Mouse (Mus musculus): Measurements from ENCODE around the gene Rfesd. TPM values are rescaled to one million over a fixed set of nuclear protein-coding genes. Genes with fewer than 3 reads are reported as not detected.

Gene Rfesd
- polyA plus RNA-seq (2016; fragmentation: Nextera tagmentation; extraction: Ambion mirVana): 20.3 and 20.9 TPM in 2 replicates

- Histone ChIP-seq H3K27ac (replicated peaks) (peak within 1 kb of the TSS; percentile 91), H3K36me3 (no peaks in the 10 kb centered on the region), H3K4me2 (replicated peaks) (peak within 1 kb of the TSS; percentile 69), H3K9me3 (no peaks in the 10 kb centered on the region), H3K27me3 (no peaks in the 10 kb centered on the region), H3K9ac (replicated peaks) (peak within 1 kb of the TSS; percentile 82), H3K4me3 (peak within 1 kb of the TSS; percentile 75), H3K4me1 (peaks cover 4% of the 10 kb centered on the region)
- ATAC-seq (ENCODE audit: low FRiP score, low read depth): peak; percentile 100
- WGBS: 2% methylated on average over 50 of the region's 50 CpGs
Observed at GRCm38 (mm10) chr13:76017974-76018843, at the start of gene Rfesd. Gene Rfesd, minus strand, starts transcription at chr13:76018719.

- no peak overlapping the region for H3K27ac ChIP-seq (replicated peaks)
- ATAC-seq (ENCODE audit: low FRiP score, low read depth): 0 out of 2 replicates have a peak, but pooled peaks have one; percentile 38
- H3K4me3 ChIP-seq: no peak overlapping the region
- 84% methylated on average over 13 of the region's 13 CpGs for WGBS
- H3K9me3 ChIP-seq: no peaks in the 10 kb centered on the region
- peaks cover 12% of the 10 kb centered on the region; the same call in 1 of the 2 replicates for H3K36me3 ChIP-seq
- no peak overlapping the region for H3K9ac ChIP-seq (replicated peaks)
- no peaks in the 10 kb centered on the region for H3K27me3 ChIP-seq
- H3K4me2 ChIP-seq (replicated peaks): no peak overlapping the region
- H3K4me1 ChIP-seq: no peaks in the 10 kb centered on the region
Observed at GRCm38 (mm10) chr13:76064363-76064945, 45.9 kb upstream of the Rfesd start.

GRCm38 (mm10) chr13:76063548-76063947, 45.0 kb upstream of the Rfesd start:
- no peak overlapping the region for H3K9ac ChIP-seq (replicated peaks)
- 89% methylated on average over 4 of the region's 4 CpGs for WGBS
- H3K27ac ChIP-seq (replicated peaks): no peak overlapping the region
- no peaks in the 10 kb centered on the region for H3K4me1 ChIP-seq
- no peak overlapping the region for H3K4me3 ChIP-seq
- no peaks in the 10 kb centered on the region for H3K9me3 ChIP-seq
- ATAC-seq (ENCODE audit: low FRiP score, low read depth): no peak
- H3K4me2 ChIP-seq (replicated peaks): no peak overlapping the region
- H3K36me3 ChIP-seq: peaks cover 12% of the 10 kb centered on the region; the same call in 1 of the 2 replicates
- no peaks in the 10 kb centered on the region for H3K27me3 ChIP-seq

GRCm38 (mm10) chr13:76062569-76062968, 44.0 kb upstream of the Rfesd start:
- Histone ChIP-seq H3K27me3 (peaks cover 5% of the 10 kb centered on the region; the same call in 1 of the 2 replicates), H3K9ac (replicated peaks) (no peak overlapping the region), H3K4me3 (no peak overlapping the region), H3K36me3 (peaks cover 12% of the 10 kb centered on the region; the same call in 1 of the 2 replicates), H3K9me3 (no peaks in the 10 kb centered on the region), H3K4me2 (replicated peaks) (no peak overlapping the region), H3K27ac (replicated peaks) (no peak overlapping the region), H3K4me1 (no peaks in the 10 kb centered on the region)
- 94% methylated on average over 3 of the region's 3 CpGs for WGBS
- ATAC-seq (ENCODE audit: low FRiP score, low read depth): no peak

- peaks cover 12% of the 10 kb centered on the region; the same call in 1 of the 2 replicates for H3K36me3 ChIP-seq
- WGBS: 92% methylated on average over 3 of the region's 3 CpGs
- H3K4me2 ChIP-seq (replicated peaks): no peak overlapping the region
- H3K27me3 ChIP-seq: peaks cover 9% of the 10 kb centered on the region
- no peak overlapping the region for H3K27ac ChIP-seq (replicated peaks)
- no peaks in the 10 kb centered on the region for H3K9me3 ChIP-seq
- no peaks in the 10 kb centered on the region for H3K4me1 ChIP-seq
- no peak for ATAC-seq (ENCODE audit: low FRiP score, low read depth)
- H3K4me3 ChIP-seq: no peak overlapping the region
- H3K9ac ChIP-seq (replicated peaks): no peak overlapping the region
Observed at GRCm38 (mm10) chr13:76062126-76062525, 43.6 kb upstream of the Rfesd start.

- Histone ChIP-seq H3K27ac (replicated peaks) (no peak overlapping the region), H3K9me3 (no peaks in the 10 kb centered on the region), H3K4me3 (no peak overlapping the region), H3K27me3 (peaks cover 32% of the 10 kb centered on the region), H3K4me1 (peaks cover 17% of the 10 kb centered on the region), H3K36me3 (peaks cover 6% of the 10 kb centered on the region; the same call in 1 of the 2 replicates), H3K9ac (replicated peaks) (no peak overlapping the region), H3K4me2 (replicated peaks) (no peak overlapping the region)
- 87% methylated on average over 4 of the region's 4 CpGs for WGBS
- no peak for ATAC-seq (ENCODE audit: low FRiP score, low read depth)
Observed at GRCm38 (mm10) chr13:76059591-76059990, 41.1 kb upstream of the Rfesd start.

GRCm38 (mm10) chr13:76057267-76058069, 38.9 kb upstream of the Rfesd start:
- Histone ChIP-seq H3K9me3 (no peaks in the 10 kb centered on the region), H3K4me3 (no peak overlapping the region)
- WGBS: 68% methylated on average over 10 of the region's 10 CpGs

GRCm38 (mm10) chr13:76056896-76057266, 38.4 kb upstream of the Rfesd start, which contains the start of gene Gpr150:
Gene Gpr150, minus strand, starts transcription at chr13:76056996.
- peaks cover 50% of the 10 kb centered on the region for H3K27me3 ChIP-seq
- 8% methylated on average over 10 of the region's 10 CpGs for WGBS
- peak within 1 kb of the TSS; percentile 60 for H3K9ac ChIP-seq (replicated peaks)
- no peak within 1 kb of the TSS for H3K27ac ChIP-seq (replicated peaks)
- peaks cover 17% of the 10 kb centered on the region for H3K4me1 ChIP-seq
- no peaks in the 10 kb centered on the region for H3K9me3 ChIP-seq
- H3K4me2 ChIP-seq (replicated peaks): peak within 1 kb of the TSS; percentile 99
- no peak for ATAC-seq (ENCODE audit: low FRiP score, low read depth)
- H3K4me3 ChIP-seq: peak within 1 kb of the TSS; percentile 55
- H3K36me3 ChIP-seq: no peaks in the 10 kb centered on the region

More at GRCm38 (mm10) chr13:76057267-76058069, 38.9 kb upstream of the Rfesd start:
- H3K27ac ChIP-seq (replicated peaks): no peak overlapping the region
- H3K9ac ChIP-seq (replicated peaks): no peak overlapping the region
- H3K4me1 ChIP-seq: peaks cover 17% of the 10 kb centered on the region
- H3K36me3 ChIP-seq: no peaks in the 10 kb centered on the region
- no peak for ATAC-seq (ENCODE audit: low FRiP score, low read depth)
- peaks cover 50% of the 10 kb centered on the region for H3K27me3 ChIP-seq
- H3K4me2 ChIP-seq (replicated peaks): no peak overlapping the region; the same call in 1 of the 2 replicates

GRCm38 (mm10) chr13:76056261-76056724, 37.8 kb upstream of the Rfesd start:
- no peak overlapping the region for H3K27ac ChIP-seq (replicated peaks)

GRCm38 (mm10) chr13:76055391-76056232, 37.1 kb upstream of the Rfesd start:
- Histone ChIP-seq H3K4me1 (peaks cover 17% of the 10 kb centered on the region), H3K27me3 (peaks cover 50% of the 10 kb centered on the region), H3K4me3 (peak overlapping the region; percentile 55), H3K4me2 (replicated peaks) (peak overlapping the region; percentile 99), H3K36me3 (no peaks in the 10 kb centered on the region), H3K9ac (replicated peaks) (peak overlapping the region; percentile 60), H3K9me3 (no peaks in the 10 kb centered on the region), H3K27ac (replicated peaks) (no peak overlapping the region)
- peak; percentile 57 for ATAC-seq (ENCODE audit: low FRiP score, low read depth)
- WGBS: 1% methylated on average over 59 of the region's 59 CpGs

More at GRCm38 (mm10) chr13:76056261-76056724, 37.8 kb upstream of the Rfesd start:
- peaks cover 17% of the 10 kb centered on the region for H3K4me1 ChIP-seq
- peak overlapping the region; percentile 55 for H3K4me3 ChIP-seq
- 0% methylated on average over 34 of the region's 34 CpGs for WGBS
- peak; percentile 91 for ATAC-seq (ENCODE audit: low FRiP score, low read depth)
- peak overlapping the region; percentile 60 for H3K9ac ChIP-seq (replicated peaks)
- peak overlapping the region; percentile 99 for H3K4me2 ChIP-seq (replicated peaks)
- H3K27me3 ChIP-seq: peaks cover 50% of the 10 kb centered on the region
- H3K36me3 ChIP-seq: no peaks in the 10 kb centered on the region
- H3K9me3 ChIP-seq: no peaks in the 10 kb centered on the region

GRCm38 (mm10) chr13:76044971-76045370, 26.5 kb upstream of the Rfesd start:
- Histone ChIP-seq H3K4me1 (no peaks in the 10 kb centered on the region), H3K27me3 (no peaks in the 10 kb centered on the region), H3K27ac (replicated peaks) (no peak overlapping the region), H3K9ac (replicated peaks) (no peak overlapping the region), H3K4me3 (no peak overlapping the region), H3K4me2 (replicated peaks) (no peak overlapping the region), H3K9me3 (no peaks in the 10 kb centered on the region), H3K36me3 (no peaks in the 10 kb centered on the region)
- ATAC-seq (ENCODE audit: low FRiP score, low read depth): no peak
